Mouse (Mus musculus) CH12.LX (cell line): Measurements from ENCODE around the gene Mms22l. TPM values are rescaled to one million over a fixed set of nuclear protein-coding genes. Genes with fewer than 3 reads are reported as not detected.

ENCODE experiments used
- DNase-seq: peaks from one replicate; pipeline ENCODE4 v3.0.0-alpha.2; 2013; ENCODE audit errors: extremely low read depth
- H3K27ac ChIP-seq: 2 replicates; pipeline ENCODE4 v1.5.1; 2012; ENCODE audit warnings: low read depth, mild to moderate bottlenecking, control low read depth, moderate library complexity; ENCODE audit not compliant: insufficient read depth
- H3K27me3 ChIP-seq: replicated peaks from 2 replicates; pipeline ENCODE3; 2012; ENCODE audit warnings: inconsistent platforms
- H3K36me3 ChIP-seq, 2 experiments: replicated peaks in 1 of 2; 2 replicates each; pipeline versions ENCODE3 to v1.6.1; 2012; ENCODE audit warnings: inconsistent platforms in 1 of 2, low read length in 1 of 2, mild to moderate bottlenecking in 1 of 2, mixed read lengths in 1 of 2, moderate library complexity in 1 of 2; ENCODE audit not compliant: control insufficient read depth in 1 of 2, insufficient read depth in 1 of 2
- H3K4me1 ChIP-seq, 2 experiments: 2 replicates each; pipeline ENCODE4 v1.6.1; 2012; ENCODE audit warnings: inconsistent platforms in 1 of 2, moderate library complexity in 1 of 2; ENCODE audit not compliant: insufficient read depth in 2 of 2, control insufficient read depth in 1 of 2
- H3K4me2 ChIP-seq: 2 replicates; pipeline ENCODE4 v1.6.1; 2012; ENCODE audit warnings: low read depth, mild to moderate bottlenecking, control low read depth; ENCODE audit not compliant: poor library complexity, insufficient read depth, severe bottlenecking
- H3K4me3 ChIP-seq, 3 experiments: fragments of 150-350 bp in 1 of 3; sonication (generic) in 1 of 3; replicated peaks in 1 of 3; 2 replicates each; pipeline versions ENCODE3 to v1.5.1; 2011 to 2012; ENCODE audit warnings: low read depth in 2 of 3, low read length in 2 of 3, mild to moderate bottlenecking in 2 of 3, moderate library complexity in 2 of 3, control low read depth in 1 of 3, improper control_type of control experiment in 1 of 3, inconsistent platforms in 1 of 3, mixed read lengths in 1 of 3; ENCODE audit not compliant: poor library complexity in 1 of 3
- H3K79me2 ChIP-seq: replicated peaks from 2 replicates; pipeline ENCODE4 v1.6.1; 2012; ENCODE audit warnings: mild to moderate bottlenecking, moderate library complexity; ENCODE audit not compliant: control insufficient read depth, poor library complexity, insufficient read depth, severe bottlenecking; ENCODE audit errors: extremely low read depth
- H3K9ac ChIP-seq: 2 replicates; pipeline ENCODE4 v1.6.1; 2012; ENCODE audit warnings: low read depth, mild to moderate bottlenecking, control low read depth, moderate library complexity; ENCODE audit not compliant: insufficient read depth
- H3K9me3 ChIP-seq: replicated peaks from 2 replicates; pipeline ENCODE3; 2012; ENCODE audit warnings: low read length, inconsistent platforms, mixed read lengths
- BHLHE40 ChIP-seq: IDR thresholded peaks from 2 replicates; pipeline ENCODE4 v1.6.1; 2011; ENCODE audit warnings: mild to moderate bottlenecking, low read depth, low read length, improper control_type of control experiment
- CHD1 ChIP-seq: IDR thresholded peaks from 2 replicates; pipeline ENCODE4 v1.6.1; 2012; ENCODE audit warnings: low read depth, low read length, improper control_type of control experiment, inconsistent platforms
- CTCF ChIP-seq, 2 experiments: IDR thresholded peaks in 1 of 2; conservative IDR thresholded peaks in 1 of 2; 2 replicates each; pipeline ENCODE4 v1.5.1; 2011 to 2012; ENCODE audit warnings: low read depth in 2 of 2, low read length in 2 of 2, improper control_type of control experiment in 1 of 2, inconsistent platforms in 1 of 2, mild to moderate bottlenecking in 1 of 2, moderate library complexity in 1 of 2
- EP300 ChIP-seq: IDR thresholded peaks from 2 replicates; pipeline ENCODE4 v1.6.1; 2011; ENCODE audit warnings: low read length, improper control_type of control experiment
- ETS1 ChIP-seq: conservative IDR thresholded peaks from 2 replicates; pipeline ENCODE4 v1.6.1; 2012; ENCODE audit warnings: low read depth, mild to moderate bottlenecking, inconsistent platforms, low read length, improper control_type of control experiment, moderate library complexity
- IRF4 ChIP-seq: IDR thresholded peaks from 2 replicates; pipeline ENCODE4 v1.6.1; 2014; ENCODE audit warnings: low read depth, mild to moderate bottlenecking, inconsistent platforms, low read length, improper control_type of control experiment
- MAX ChIP-seq: IDR thresholded peaks from 2 replicates; pipeline ENCODE4 v1.6.1; 2011; ENCODE audit warnings: low read length, improper control_type of control experiment
- MXI1 ChIP-seq: IDR thresholded peaks from 2 replicates; pipeline ENCODE4 v1.6.1; 2011; ENCODE audit warnings: mild to moderate bottlenecking, low read depth, low read length, improper control_type of control experiment
- MYC ChIP-seq: IDR thresholded peaks from 2 replicates; pipeline ENCODE4 v1.6.1; 2011; ENCODE audit warnings: low read depth, mild to moderate bottlenecking, improper control_type of control experiment, low read length
- NELFE ChIP-seq: IDR thresholded peaks from 2 replicates; pipeline ENCODE4 v1.6.1; 2011; ENCODE audit warnings: low read depth, low read length, improper control_type of control experiment
- POLR2A ChIP-seq: IDR thresholded peaks from 2 replicates; pipeline ENCODE4 v1.6.1; 2011; ENCODE audit warnings: low read depth, mild to moderate bottlenecking, improper control_type of control experiment, low read length
- POLR2AphosphoS2 ChIP-seq: IDR thresholded peaks from 2 replicates; pipeline ENCODE4 v1.6.1; 2011; ENCODE audit warnings: low read depth, low read length, improper control_type of control experiment
- RAD21 ChIP-seq: IDR thresholded peaks from 2 replicates; pipeline ENCODE4 v1.6.1; 2011; ENCODE audit warnings: low read depth, mild to moderate bottlenecking, low read length, improper control_type of control experiment, moderate library complexity
- SMC3 ChIP-seq: IDR thresholded peaks from 2 replicates; pipeline ENCODE4 v1.6.1; 2011; ENCODE audit warnings: low read depth, low read length, improper control_type of control experiment
- TCF12 ChIP-seq: IDR thresholded peaks from 2 replicates; pipeline ENCODE4 v1.6.1; 2014; ENCODE audit warnings: low read depth, mild to moderate bottlenecking, inconsistent platforms, low read length, improper control_type of control experiment
- USF2 ChIP-seq: conservative IDR thresholded peaks from 2 replicates; pipeline ENCODE4 v1.6.1; 2011; ENCODE audit warnings: low read depth, low read length, improper control_type of control experiment
- ZKSCAN1 ChIP-seq: IDR thresholded peaks from 2 replicates; pipeline ENCODE4 v1.6.1; 2012; ENCODE audit warnings: low read depth, inconsistent platforms, low read length, improper control_type of control experiment, borderline replicate concordance
- dilution Hi-C: fragments of 300-500 bp; cut with MboI; formaldehyde crosslinking; loops from 2 replicates; pipeline ENCODE4 v1.14.3; 2020; ENCODE audit warnings: low sequenced_read_pairs; ENCODE audit not compliant: extremely low pct_unique_long_range_greater_than_20kb, extremely low pct_ligation_motif_present
- in situ Hi-C: fragments of 300-500 bp; cut with MboI; formaldehyde crosslinking; loops from 3 replicates; pipeline ENCODE4 v1.14.3; 2019; ENCODE audit warnings: low sequenced_read_pairs, low pct_ligation_motif_present, low pct_unique_long_range_greater_than_20kb, mixed read lengths
- polyA plus RNA-seq: library from polyadenylated mRNA; unstranded; fragments of >175 nt; gene quantifications from 2 replicates; pipeline ENCODE4 v1.2.1, GENCODE M21; 2012; ENCODE audit warnings: low read depth; ENCODE audit not compliant: insufficient read length
- total RNA-seq, 2 experiments: library from RNA; depleted of rRNA; stranded (reverse); fragments of 300-350 nt in 1 of 2; fragments of >200 nt in 1 of 2; gene quantifications; 2 replicates each; pipeline ENCODE4 v1.2.3; 2012 to 2014

Mms22l gene
- total and polyA plus RNA-seq, 3 experiments, result 39.3 to 77.6 (median 43.4) TPM

GRCm38 (mm10) chr4:24601711-24602110 lies 105.5 kb downstream of the Mms22l start:
- DNase-seq, result no peak
- H3K4me1 ChIP-seq, result no peaks in the 10 kb centered on the region
- no peak overlapping the region for H3K4me3 ChIP-seq
- in situ Hi-C loops, result no loop called here
- no peak overlapping the region for H3K4me2 ChIP-seq
- dilution Hi-C loops, result no loop called here
- H3K9me3 ChIP-seq, result no peaks in the 10 kb centered on the region
- no peak for TF ChIP-seq MYC
- no peak for TF ChIP-seq TCF12
- no peak for TF ChIP-seq MXI1
- no peak for TF ChIP-seq POLR2AphosphoS2
- H3K27ac ChIP-seq, result no peak overlapping the region
- H3K36me3 ChIP-seq, result peaks cover 48 to 85% of the 10 kb centered on the region in 2 experiments
- H3K27me3 ChIP-seq, result no peaks in the 10 kb centered on the region
- H3K9ac ChIP-seq, result no peak overlapping the region
- no peaks in the 10 kb centered on the region for H3K79me2 ChIP-seq

GRCm38 (mm10) chr4:24609085-24609484 lies 112.8 kb downstream of the Mms22l start:
- Histone ChIP-seq H3K4me3 (no peak overlapping the region), H3K4me1 (no peaks in the 10 kb centered on the region), H3K79me2 (no peaks in the 10 kb centered on the region), H3K36me3 (peaks cover 12 to 34% of the 10 kb centered on the region in 2 experiments), H3K9ac (no peak overlapping the region), H3K27ac (no peak overlapping the region), H3K9me3 (no peaks in the 10 kb centered on the region), H3K4me2 (no peak overlapping the region), H3K27me3 (no peaks in the 10 kb centered on the region)
- in situ Hi-C loops, result no loop called here
- no peak for DNase-seq
- dilution Hi-C loops, result no loop called here
- TF ChIP-seq NELFE (no peak), CHD1 (no peak), POLR2A (no peak), MAX (no peak), ZKSCAN1 (no peak), CTCF (conservative IDR thresholded peaks at IDR 0.05 in 1 of 2, IDR thresholded peaks at IDR 0.05 in 1 of 2; ENCODE audit: low read depth in 2 of 2, low read length in 2 of 2) (no peak), RAD21 (no peak), MXI1 (no peak), IRF4 (no peak), ETS1 (no peak), USF2 (no peak), EP300 (no peak), SMC3 (no peak), BHLHE40 (no peak)
